Mouse (Mus musculus) lung, embryonic 16.5 days (tissue): ENCODE results near the gene En2. TPM values are rescaled to one million over a fixed set of nuclear protein-coding genes. Genes with fewer than 3 reads are reported as not detected.

Source experiments
- ATAC-seq: fragments of 200-750 bp; cut with Nextera tagmentation; 2 replicates; pipeline ENCODE4 v1.8.0; 2017; ENCODE audit warnings: low read depth, mild to moderate bottlenecking, moderate library complexity
- H3K27ac ChIP-seq: fragments of 300-500 bp; sonication (generic); 2 replicates; pipeline ENCODE4 v1.5.1; 2014; ENCODE audit warnings: mild to moderate bottlenecking, control low read depth, low read length
- H3K27me3 ChIP-seq: fragments of 300-500 bp; sonication (generic); 2 replicates; pipeline ENCODE4 v1.6.1; 2014; ENCODE audit warnings: low read depth, low read length, mixed read lengths; ENCODE audit not compliant: control insufficient read depth, insufficient read depth
- H3K36me3 ChIP-seq: fragments of 300-500 bp; sonication (generic); 2 replicates; pipeline ENCODE4 v1.6.1; 2014; ENCODE audit warnings: low read length; ENCODE audit not compliant: control insufficient read depth, insufficient read depth
- H3K4me1 ChIP-seq: fragments of 300-500 bp; sonication (generic); replicated peaks from 2 replicates; pipeline ENCODE4 v1.6.1; 2014; ENCODE audit warnings: low read length, mixed read lengths; ENCODE audit not compliant: control insufficient read depth, insufficient read depth
- H3K4me2 ChIP-seq: fragments of 300-500 bp; sonication (generic); 2 replicates; pipeline ENCODE4 v1.6.1; 2014; ENCODE audit warnings: low read depth, low read length, control low read depth
- H3K4me3 ChIP-seq: fragments of 300-500 bp; sonication (generic); 2 replicates; pipeline ENCODE4 v1.5.1; 2014; ENCODE audit warnings: mild to moderate bottlenecking, low read length, control low read depth
- H3K9ac ChIP-seq: fragments of 300-500 bp; sonication (generic); 2 replicates; pipeline ENCODE4 v1.6.1; 2014; ENCODE audit warnings: low read length, control low read depth
- H3K9me3 ChIP-seq: fragments of 300-500 bp; sonication (generic); 2 replicates; pipeline ENCODE4 v1.6.1; 2016; ENCODE audit warnings: low read length; ENCODE audit not compliant: control insufficient read depth
- WGBS: fragments of 180-500 bp; shearing (Covaris S2); extraction: QIAGEN DNeasy Blood & Tissue Kit; methylation state at CpG from one replicate; pipeline ENCODE4 v1.1.7; 2014; 5-methylcytosine and 5-hydroxymethylcytosine counted together
- polyA plus RNA-seq: library from polyadenylated mRNA; unstranded; fragments of >200 nt; fragmentation: Nextera tagmentation; extraction: Ambion mirVana; gene quantifications from 2 replicates; pipeline ENCODE4 v1.2.1, GENCODE M21; 2015

The En2 gene
- polyA plus RNA-seq, 1 experiment from 2014 or later, result not detected

DNA sequence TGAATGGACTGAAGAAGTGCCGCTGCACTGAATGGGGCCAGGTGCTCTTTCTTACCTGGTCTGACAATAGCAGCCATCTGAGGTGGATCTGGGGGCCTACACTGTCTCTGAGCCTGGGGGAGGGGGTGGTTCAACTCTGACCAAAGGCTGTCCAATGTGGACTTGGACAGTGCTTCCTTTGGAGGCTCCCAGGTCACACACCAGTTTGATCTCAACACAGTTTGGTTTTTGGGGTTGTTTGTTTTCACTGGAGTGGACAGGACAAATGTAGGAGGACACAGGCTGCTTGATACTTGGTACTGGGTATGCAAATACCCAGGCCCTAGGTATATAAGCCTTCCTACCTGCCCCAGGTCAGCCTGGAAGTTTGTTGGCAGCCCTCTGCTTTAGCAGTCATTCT is 8.2 kb downstream of the En2 start:
- peaks cover 91% of the 10 kb centered on the region for H3K27me3 ChIP-seq
- no peak overlapping the region for H3K4me3 ChIP-seq
- no peak overlapping the region for H3K4me2 ChIP-seq
- H3K4me1 ChIP-seq, result peaks cover 2% of the 10 kb centered on the region; the same call in 1 of the 2 replicates
- 10% methylated on average over 1 of the region's 1 CpGs for WGBS
- no peaks in the 10 kb centered on the region for H3K36me3 ChIP-seq
- no peak for ATAC-seq
- H3K9ac ChIP-seq, result no peak overlapping the region
- no peak overlapping the region for H3K27ac ChIP-seq
- H3K9me3 ChIP-seq, result no peaks in the 10 kb centered on the region

DNA sequence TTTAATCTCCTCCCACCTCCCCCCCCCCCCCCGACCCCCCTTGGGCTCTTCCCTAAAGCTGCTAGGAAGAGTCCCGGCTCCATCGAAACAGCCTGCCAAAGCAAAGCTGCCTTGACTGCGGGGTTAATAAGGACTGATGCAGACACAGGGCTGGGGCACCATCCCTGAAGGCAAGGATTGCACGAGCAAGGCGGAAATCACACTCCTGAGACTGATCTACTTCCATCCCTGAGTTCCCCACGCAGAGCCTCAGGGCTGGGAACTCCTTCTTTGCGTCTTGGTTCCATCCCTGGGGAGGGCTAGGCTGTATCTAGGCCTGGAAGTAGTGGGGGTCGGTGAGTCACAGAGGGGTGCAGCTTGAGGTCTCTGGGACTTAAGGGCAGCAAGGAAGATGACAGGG is 8.6 kb downstream of the En2 start:
- WGBS, result 0% methylated on average over 9 of the region's 9 CpGs
- Histone ChIP-seq H3K36me3 (no peaks in the 10 kb centered on the region), H3K9me3 (no peaks in the 10 kb centered on the region), H3K27ac (no peak overlapping the region), H3K27me3 (peaks cover 90% of the 10 kb centered on the region), H3K9ac (no peak overlapping the region), H3K4me2 (no peak overlapping the region), H3K4me3 (no peak overlapping the region), H3K4me1 (no peaks in the 10 kb centered on the region)
- no peak for ATAC-seq

DNA sequence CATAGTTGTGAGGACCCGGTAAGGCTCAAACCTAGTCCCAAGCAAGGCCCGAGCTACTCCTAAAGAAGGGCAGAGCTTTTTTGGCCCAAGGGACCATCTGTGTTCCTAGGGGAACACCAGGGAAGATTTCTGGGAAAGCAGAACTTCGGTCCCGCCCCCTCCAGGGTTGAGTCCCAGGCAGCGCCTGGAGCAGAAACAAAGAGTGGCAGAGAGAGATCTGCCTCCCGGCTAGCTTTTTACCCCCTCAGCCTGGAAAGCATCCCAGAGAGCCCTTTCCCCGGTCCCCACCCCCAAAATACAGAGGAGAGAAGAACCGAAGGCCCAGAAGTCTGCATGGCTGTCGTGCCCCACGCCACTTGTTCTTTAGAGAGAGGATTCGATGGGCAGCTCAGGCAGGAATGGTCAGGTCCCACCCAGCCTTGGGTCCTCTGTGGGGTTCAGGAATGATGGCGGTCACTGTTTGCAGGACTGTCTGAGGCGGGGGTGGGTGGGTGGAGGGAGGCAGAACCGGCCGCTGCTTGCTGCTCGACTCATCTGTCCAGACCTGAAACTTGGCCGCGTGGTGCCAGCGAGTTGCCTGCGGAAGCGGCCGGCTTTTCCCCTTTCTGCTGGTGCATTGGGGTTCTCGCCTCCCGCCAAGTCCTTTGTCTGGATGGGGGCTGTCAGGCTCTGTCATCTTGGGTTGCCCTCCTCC is 9.5 kb downstream of the En2 start:
- Histone ChIP-seq H3K4me3 (no peak overlapping the region), H3K9ac (no peak overlapping the region), H3K27me3 (peaks cover 90% of the 10 kb centered on the region), H3K4me1 (no peaks in the 10 kb centered on the region), H3K27ac (no peak overlapping the region), H3K9me3 (no peaks in the 10 kb centered on the region), H3K36me3 (no peaks in the 10 kb centered on the region), H3K4me2 (no peak overlapping the region)
- 1% methylated on average over 23 of the region's 24 CpGs for WGBS
- ATAC-seq, result no peak

DNA sequence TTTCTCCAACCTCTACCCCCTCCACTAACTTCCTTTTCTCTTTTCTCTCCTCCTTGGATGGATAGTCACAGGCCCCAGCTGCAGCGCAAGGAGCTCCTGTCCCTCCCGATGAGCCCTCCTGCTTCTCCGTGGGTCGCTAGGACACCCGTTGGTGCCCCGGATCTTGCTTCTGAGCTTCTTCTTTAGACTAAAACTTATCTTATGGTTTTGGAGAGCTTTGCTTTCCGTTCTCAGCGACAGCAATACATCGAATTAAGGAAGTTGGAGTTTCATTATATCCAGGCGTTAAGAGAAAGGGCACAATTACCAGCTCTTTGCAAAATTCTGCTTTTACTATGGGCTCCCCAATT is 10.1 kb downstream of the En2 start:
- H3K27me3 ChIP-seq, result peaks cover 89% of the 10 kb centered on the region
- no peaks in the 10 kb centered on the region for H3K36me3 ChIP-seq
- 3% methylated on average over 10 of the region's 10 CpGs for WGBS
- no peak overlapping the region for H3K4me3 ChIP-seq
- no peak for ATAC-seq
- H3K9ac ChIP-seq, result no peak overlapping the region
- H3K9me3 ChIP-seq, result no peaks in the 10 kb centered on the region
- H3K4me1 ChIP-seq, result no peaks in the 10 kb centered on the region
- no peak overlapping the region for H3K27ac ChIP-seq
- H3K4me2 ChIP-seq, result no peak overlapping the region

DNA sequence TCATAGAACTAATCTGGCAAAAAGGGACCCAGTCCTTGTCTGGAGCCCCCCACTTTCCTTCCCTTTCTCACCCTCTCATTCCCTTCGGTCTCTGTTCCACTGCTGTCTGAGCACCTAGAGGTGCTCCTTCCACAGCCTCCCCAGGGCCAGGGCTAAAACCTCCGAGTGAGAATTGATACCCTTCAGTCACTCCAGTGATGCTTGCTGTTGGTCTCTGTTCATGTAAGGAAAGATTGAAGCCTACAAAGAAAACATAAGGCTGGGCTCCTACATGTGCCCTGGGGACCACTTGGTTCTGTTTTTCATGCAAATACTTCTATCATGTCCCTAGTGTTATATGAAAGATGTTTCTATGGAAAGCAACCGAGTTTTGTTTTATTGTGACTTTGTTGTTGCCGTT is 10.5 kb downstream of the En2 start:
- Histone ChIP-seq H3K27ac (no peak overlapping the region), H3K27me3 (peaks cover 85% of the 10 kb centered on the region), H3K9me3 (no peaks in the 10 kb centered on the region), H3K4me3 (no peak overlapping the region), H3K4me2 (no peak overlapping the region), H3K36me3 (no peaks in the 10 kb centered on the region), H3K4me1 (no peaks in the 10 kb centered on the region), H3K9ac (no peak overlapping the region)
- WGBS, result 5% methylated on average over 4 of the region's 4 CpGs
- no peak for ATAC-seq

DNA sequence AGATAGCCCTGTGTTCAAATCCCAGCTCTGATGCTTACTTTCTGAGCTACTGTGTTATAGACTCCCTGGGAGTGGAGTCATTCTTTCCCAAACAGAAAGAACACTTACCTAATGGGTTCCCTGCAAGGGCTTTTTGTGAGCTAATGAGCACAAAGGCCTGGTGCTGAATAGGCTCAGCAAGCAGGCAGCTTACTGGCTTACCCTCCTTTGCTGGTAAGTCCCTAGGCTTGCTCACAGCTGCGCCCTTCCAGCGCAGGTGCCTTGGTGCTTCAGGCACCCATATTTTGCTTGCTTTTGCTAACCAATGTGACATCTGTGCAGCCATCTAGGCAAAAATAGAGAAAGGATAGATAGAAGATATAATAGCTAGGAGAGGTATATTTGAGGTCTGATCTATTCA is 11.1 kb downstream of the En2 start:
- no peaks in the 10 kb centered on the region for H3K9me3 ChIP-seq
- H3K4me2 ChIP-seq, result no peak overlapping the region
- H3K36me3 ChIP-seq, result no peaks in the 10 kb centered on the region
- no peak overlapping the region for H3K27ac ChIP-seq
- H3K9ac ChIP-seq, result no peak overlapping the region
- ATAC-seq, result no peak
- 7% methylated on average over 2 of the region's 2 CpGs for WGBS
- H3K4me3 ChIP-seq, result no peak overlapping the region
- no peaks in the 10 kb centered on the region for H3K4me1 ChIP-seq
- H3K27me3 ChIP-seq, result peaks cover 81% of the 10 kb centered on the region

DNA sequence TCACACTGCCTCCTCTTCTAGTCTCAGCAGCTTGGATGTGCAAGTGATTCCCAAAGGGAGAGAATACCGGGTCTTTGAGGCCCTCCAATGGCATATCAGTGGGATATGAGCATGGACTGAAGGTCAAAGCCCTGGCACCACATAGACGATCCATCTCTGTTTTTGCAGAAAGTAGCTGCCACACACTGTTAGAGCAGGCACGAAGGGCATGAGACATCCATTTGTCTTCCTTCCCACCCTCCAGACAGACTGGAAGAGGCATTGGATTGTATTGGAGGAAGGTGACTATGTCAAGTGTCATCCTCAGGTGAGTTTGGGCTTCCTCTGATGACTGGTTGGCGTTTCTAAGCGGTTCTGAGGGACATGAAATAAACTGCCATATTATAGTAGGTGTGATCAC is 12.8 kb downstream of the En2 start:
- no peaks in the 10 kb centered on the region for H3K4me1 ChIP-seq
- H3K27me3 ChIP-seq, result peaks cover 65% of the 10 kb centered on the region
- 22% methylated on average over 5 of the region's 5 CpGs for WGBS
- H3K27ac ChIP-seq, result no peak overlapping the region
- no peaks in the 10 kb centered on the region for H3K9me3 ChIP-seq
- no peak overlapping the region for H3K4me2 ChIP-seq
- no peak overlapping the region for H3K9ac ChIP-seq
- H3K4me3 ChIP-seq, result no peak overlapping the region
- no peak for ATAC-seq
- H3K36me3 ChIP-seq, result no peaks in the 10 kb centered on the region

DNA sequence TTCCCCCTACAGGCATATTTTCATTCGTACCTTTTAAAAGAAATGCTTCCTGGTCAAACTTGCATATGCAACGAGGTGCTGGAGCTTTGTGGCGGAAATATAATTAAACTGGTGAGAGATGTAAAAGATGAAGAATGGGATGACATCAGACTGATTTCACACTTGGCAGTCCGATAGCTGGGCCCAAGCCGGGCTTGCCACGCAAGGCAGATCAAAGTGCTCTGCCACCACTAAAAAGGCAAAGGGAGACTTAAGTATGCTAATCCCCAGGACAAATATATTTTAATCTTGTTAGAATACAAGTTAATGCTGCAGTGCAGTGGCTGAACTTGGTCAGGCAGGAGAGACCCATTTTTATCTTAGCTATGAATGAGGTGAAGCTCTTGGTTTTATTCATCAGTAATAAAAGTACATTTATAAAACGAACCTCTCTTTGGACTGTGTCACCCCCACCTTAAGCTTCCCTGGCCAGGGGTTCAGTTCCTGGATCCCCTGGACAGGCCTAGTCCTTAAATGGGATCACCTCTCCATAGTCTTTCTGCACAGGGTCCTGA is 13.8 kb downstream of the En2 start:
- Histone ChIP-seq H3K9me3 (no peaks in the 10 kb centered on the region), H3K36me3 (no peaks in the 10 kb centered on the region), H3K27ac (no peak overlapping the region), H3K4me2 (no peak overlapping the region), H3K4me1 (no peaks in the 10 kb centered on the region), H3K9ac (no peak overlapping the region), H3K4me3 (no peak overlapping the region), H3K27me3 (peaks cover 55% of the 10 kb centered on the region)
- WGBS, result 32% methylated on average over 7 of the region's 7 CpGs
- no peak for ATAC-seq

DNA sequence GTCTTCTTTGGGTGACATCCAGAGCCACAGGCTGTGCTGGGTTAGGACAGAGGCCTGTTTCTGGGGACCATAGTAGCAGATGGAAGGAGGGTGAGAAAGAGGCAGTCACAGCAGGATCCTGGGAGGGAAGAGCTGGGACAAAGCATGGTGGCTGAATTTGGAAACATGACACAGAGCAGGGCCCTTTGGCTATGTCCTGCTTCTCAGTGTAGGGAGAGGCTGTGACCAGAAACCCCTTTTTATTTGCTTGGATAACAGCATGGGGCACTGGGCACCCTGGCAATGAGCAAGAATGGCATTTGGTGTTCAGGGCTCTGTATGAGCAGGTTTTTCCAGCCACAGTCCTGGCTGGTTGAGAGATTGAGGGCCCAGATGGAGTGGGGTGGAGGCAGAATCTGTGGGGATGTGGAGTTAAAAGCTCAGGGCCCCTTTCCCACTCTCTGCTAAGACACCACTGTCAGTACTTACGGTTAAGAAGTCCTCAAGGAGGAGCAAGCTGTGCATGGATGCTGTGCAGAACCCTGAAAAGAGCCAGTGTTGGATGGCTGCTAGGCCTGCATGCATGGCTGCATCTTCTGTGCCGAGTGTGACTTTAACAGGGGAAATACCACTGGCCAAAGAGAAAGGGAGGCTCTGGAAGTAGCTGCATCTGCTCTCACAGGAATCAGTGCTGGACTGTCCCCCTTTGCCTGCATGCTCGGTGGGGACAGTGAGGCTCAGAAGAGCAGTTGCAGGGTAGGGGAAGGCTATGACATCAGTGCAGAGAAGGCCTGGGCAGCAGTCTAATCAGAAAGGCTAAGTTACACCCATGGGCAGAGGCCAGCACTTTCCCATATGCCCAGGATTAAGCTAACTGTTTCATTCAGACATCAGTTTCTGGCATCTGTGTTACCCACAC is 26.0 kb downstream of the En2 start:
- no peak overlapping the region for H3K4me2 ChIP-seq
- H3K4me1 ChIP-seq, result no peaks in the 10 kb centered on the region
- 56% methylated on average over 3 of the region's 3 CpGs for WGBS
- H3K9me3 ChIP-seq, result no peaks in the 10 kb centered on the region
- H3K36me3 ChIP-seq, result no peaks in the 10 kb centered on the region
- H3K27me3 ChIP-seq, result no peaks in the 10 kb centered on the region; the same call in 1 of the 2 replicates
- ATAC-seq, result no peak
- no peak overlapping the region for H3K9ac ChIP-seq
- no peak overlapping the region for H3K4me3 ChIP-seq
- H3K27ac ChIP-seq, result no peak overlapping the region
